Mouse (Mus musculus) liver, postnatal 0 days (tissue): ENCODE results near the gene Acaa1b. TPM values are rescaled to one million over a fixed set of nuclear protein-coding genes. Genes with fewer than 3 reads are reported as not detected.

Experiments
- ATAC-seq: fragments of 200-750 bp; cut with Nextera tagmentation; 2 replicates; pipeline ENCODE4 v1.8.0; 2017; ENCODE audit warnings: mild to moderate bottlenecking, moderate library complexity
- DNase-seq: peaks from one replicate; pipeline ENCODE4 v3.0.0-alpha.2; 2016
- H3K27ac ChIP-seq: fragments of 300-500 bp; sonication (generic); 2 replicates; pipeline ENCODE4 v1.5.1; 2014; ENCODE audit warnings: antibody characterized with exemption, moderate library complexity, mild to moderate bottlenecking, low read depth
- H3K27me3 ChIP-seq: fragments of 300-500 bp; sonication (generic); 2 replicates; pipeline ENCODE4 v1.6.1; 2014; ENCODE audit warnings: low read length, control low read depth, mixed read lengths; ENCODE audit not compliant: insufficient read depth
- H3K36me3 ChIP-seq: fragments of 300-500 bp; sonication (generic); replicated peaks from 2 replicates; pipeline ENCODE4 v1.6.1; 2014; ENCODE audit warnings: mild to moderate bottlenecking, control low read depth, low read length, moderate library complexity, mixed read lengths; ENCODE audit not compliant: insufficient read depth
- H3K4me1 ChIP-seq: fragments of 300-500 bp; sonication (generic); 2 replicates; pipeline ENCODE4 v1.6.1; 2014; ENCODE audit warnings: antibody characterized with exemption, mild to moderate bottlenecking, control low read depth; ENCODE audit not compliant: insufficient read depth
- H3K4me2 ChIP-seq: fragments of 300-500 bp; sonication (generic); 2 replicates; pipeline ENCODE4 v1.6.1; 2014; ENCODE audit warnings: low read depth, mild to moderate bottlenecking, low read length, moderate library complexity, mixed read lengths
- H3K4me3 ChIP-seq: fragments of 300-500 bp; sonication (generic); 2 replicates; pipeline ENCODE4 v1.5.1; 2014; ENCODE audit warnings: low read depth, low read length
- H3K9ac ChIP-seq: fragments of 300-500 bp; sonication (generic); replicated peaks from 2 replicates; pipeline ENCODE4 v1.6.1; 2014; ENCODE audit warnings: mild to moderate bottlenecking, moderate library complexity
- H3K9me3 ChIP-seq: fragments of 300-500 bp; sonication (generic); 2 replicates; pipeline ENCODE4 v1.6.1; 2016; ENCODE audit warnings: mild to moderate bottlenecking, control low read depth, low read length, mixed read lengths
- CTCF ChIP-seq: sonication (generic); IDR thresholded peaks from 2 replicates; pipeline ENCODE4 v1.5.1; 2016; ENCODE audit warnings: antibody characterized with exemption, low read depth
- EP300 ChIP-seq: IDR thresholded peaks from 2 replicates; pipeline ENCODE4 v1.6.1; 2016; ENCODE audit warnings: antibody characterized with exemption, low read depth, mild to moderate bottlenecking
- WGBS: fragments of 180-500 bp; shearing (Covaris S2); extraction: QIAGEN DNeasy Blood & Tissue Kit; methylation state at CpG from one replicate; pipeline ENCODE4 v1.1.7; 2014; ENCODE audit not compliant: insufficient replicate concordance; 5-methylcytosine and 5-hydroxymethylcytosine counted together
- polyA plus RNA-seq: library from polyadenylated mRNA; unstranded; fragments of >200 nt; fragmentation: Nextera tagmentation; extraction: Ambion mirVana; gene quantifications from 2 replicates; pipeline ENCODE4 v1.2.1, GENCODE M21; 2015

The Acaa1b gene
- polyA plus RNA-seq, 1 experiment from 2014 or later = 544 TPM

DNA sequence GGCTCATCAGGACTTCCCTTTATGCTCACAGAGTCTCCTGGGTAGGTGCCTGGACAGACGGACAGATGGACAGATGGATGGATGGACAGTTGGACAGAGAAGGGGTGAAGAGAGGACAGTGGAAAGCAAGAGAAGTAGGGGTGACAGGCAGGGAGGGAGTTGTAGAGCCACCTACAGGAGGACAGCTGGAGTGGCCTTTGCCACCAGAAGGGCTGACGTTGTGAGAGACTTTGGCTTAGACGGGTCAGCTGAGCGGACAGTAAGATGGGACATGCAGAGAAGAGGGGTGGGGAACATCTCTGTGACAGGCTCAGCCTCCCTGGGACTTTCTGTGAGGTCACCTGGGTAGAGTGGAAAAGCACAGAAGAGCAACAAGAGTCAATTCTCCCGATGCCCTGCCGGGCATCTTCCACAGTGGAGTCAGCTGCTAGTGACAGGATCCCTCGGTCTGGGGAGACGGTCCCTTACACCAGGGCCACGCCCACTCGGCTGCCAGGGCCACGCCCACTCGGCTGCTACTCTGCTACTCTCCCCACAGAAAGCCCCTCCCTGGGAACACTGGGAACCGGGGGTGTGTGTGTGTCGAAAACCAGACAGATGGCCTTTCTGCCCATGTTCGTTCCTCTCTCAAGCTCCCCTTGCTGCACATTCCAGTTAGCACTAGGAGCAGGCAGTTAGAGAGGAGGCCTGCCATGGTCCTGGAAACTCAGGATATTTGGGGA, 56.6 kb downstream of the Acaa1b start:
- Histone ChIP-seq H3K4me1 (peaks cover 10% of the 10 kb centered on the region; the same call in 1 of the 2 replicates), H3K36me3 (no peaks in the 10 kb centered on the region), H3K4me3 (no peak overlapping the region), H3K9ac (no peak overlapping the region), H3K4me2 (no peak overlapping the region), H3K27ac (no peak overlapping the region), H3K9me3 (no peaks in the 10 kb centered on the region), H3K27me3 (0 out of 2 replicates have a peak, but pooled peaks cover 4% of the 10 kb centered on the region)
- TF ChIP-seq CTCF = no peak
- no peak for TF ChIP-seq EP300
- no peak for ATAC-seq
- peak; percentile 42 for DNase-seq
- WGBS = 16% methylated on average over 15 of the region's 15 CpGs

Other genes with a start within 250 kb of the Acaa1b start
- gene Ctdspl, start 230.6 kb downstream of the Acaa1b start, polyA plus RNA-seq = 2.2 and 2.4 TPM in 2 replicates
- gene Vill, start 104.3 kb downstream of the Acaa1b start, polyA plus RNA-seq = 8.3 and 9.3 TPM in 2 replicates
- gene Plcd1, start 63.6 kb downstream of the Acaa1b start, polyA plus RNA-seq = 0.85 and 1.1 TPM in 2 replicates
- gene Dlec1, start 54.6 kb downstream of the Acaa1b start, polyA plus RNA-seq = 0.05 TPM in 2 replicates
- gene Gm47289, start 2.1 kb upstream of the Acaa1b start, polyA plus RNA-seq = not detected in 2 replicates
- gene Slc22a13, start 52.0 kb upstream of the Acaa1b start, polyA plus RNA-seq = not detected in 2 replicates
- gene Oxsr1, start 165.3 kb upstream of the Acaa1b start, polyA plus RNA-seq = 3.8 and 4.1 TPM in 2 replicates
- 132 and 141 TPM in 2 replicates for gene Acaa1a, start 182.6 kb upstream of the Acaa1b start, polyA plus RNA-seq
- 15.6 and 16.7 TPM in 2 replicates for gene Myd88, start 184.3 kb upstream of the Acaa1b start, polyA plus RNA-seq
- 8.2 and 9.2 TPM in 2 replicates for gene Xylb, start 200.3 kb upstream of the Acaa1b start, polyA plus RNA-seq
- gene Slc22a14, start 208.5 kb upstream of the Acaa1b start, polyA plus RNA-seq = not detected in 2 replicates
- 2.2 and 4.1 TPM in 2 replicates for gene Acvr2b, start 245.0 kb upstream of the Acaa1b start, polyA plus RNA-seq